Mouse (Mus musculus) T-cell, adult 2 months (primary cell): ENCODE measurements around the gene Plaur.

Source experiments
- DNase-seq: peaks from one replicate; pipeline ENCODE4 v3.0.0; 2022; ENCODE audit warnings: low spot score

Plaur gene

DNA sequence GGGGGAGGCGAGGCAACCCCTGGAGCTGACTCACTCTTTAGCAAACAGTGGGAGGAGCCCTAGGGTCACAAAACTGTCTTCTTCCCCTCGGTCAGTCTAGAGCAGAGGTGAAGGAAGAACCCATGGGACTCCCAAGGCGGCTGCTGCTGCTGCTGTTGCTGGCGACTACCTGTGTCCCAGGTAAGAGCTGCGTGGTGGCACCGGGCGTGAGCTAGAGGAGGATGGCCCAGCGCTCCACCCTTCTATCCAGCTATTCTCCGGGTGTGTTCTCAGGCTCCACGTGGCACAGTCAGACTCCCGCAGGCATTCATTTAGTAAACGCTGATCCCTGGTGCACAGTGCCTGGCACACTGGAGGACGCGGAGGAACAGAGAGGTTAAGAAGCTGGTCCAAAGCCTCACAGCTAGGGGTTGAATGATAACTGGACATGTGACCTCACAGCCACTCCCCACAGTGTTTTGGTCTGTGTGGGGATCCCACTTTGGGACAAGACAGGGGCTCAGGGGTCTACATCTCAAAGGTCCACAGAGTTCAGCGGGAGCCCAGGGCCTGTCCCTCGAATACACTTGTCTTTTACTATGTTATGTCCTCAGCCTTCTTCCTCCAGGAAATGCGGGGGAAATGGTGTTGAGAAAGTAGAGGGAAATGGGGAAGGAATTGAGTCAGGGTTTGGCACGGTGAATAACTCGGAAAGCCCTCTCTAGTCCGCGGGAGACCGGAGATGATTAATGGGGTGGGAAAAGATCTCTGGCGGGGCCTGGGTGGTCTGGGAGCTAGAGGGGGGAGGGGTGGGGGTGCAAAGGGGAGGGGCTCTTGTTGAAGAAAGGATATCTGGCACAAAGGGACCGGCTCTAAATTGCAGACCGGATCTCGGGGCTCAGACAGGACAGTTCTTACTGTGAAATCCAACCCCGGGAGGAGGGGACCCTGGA is at the start of gene Plaur:
Gene Plaur, plus strand, starts transcription at position 97 of the 932 bp plus-strand sequence.
- DNase-seq, result peak; percentile 66

DNA sequence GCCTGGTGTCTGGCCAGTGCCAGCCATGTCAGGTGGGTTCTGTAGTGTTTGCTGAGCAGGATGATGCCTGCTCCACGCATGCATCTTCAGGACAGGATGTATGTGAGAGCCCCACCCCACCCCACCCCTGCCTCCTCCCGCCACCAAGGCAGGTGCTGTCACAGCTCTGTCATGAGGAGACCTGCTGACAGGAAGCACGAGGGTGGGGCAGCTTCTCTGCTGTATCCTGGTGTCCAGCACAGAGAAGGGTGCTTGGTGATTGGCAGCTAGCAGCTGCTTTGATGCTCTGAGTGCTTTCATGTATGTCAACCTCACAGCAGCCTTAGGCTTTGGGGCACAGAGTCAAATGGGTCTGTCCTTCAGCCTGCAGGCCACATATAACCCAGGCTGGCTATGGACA is 48.7 kb upstream of the Plaur start:
- DNase-seq, result peak; percentile 95

- peak; percentile 21 for DNase-seq
Measured at GRCm38 (mm10) chr7:24415261-24415660, 47.0 kb upstream of the Plaur start.

DNA sequence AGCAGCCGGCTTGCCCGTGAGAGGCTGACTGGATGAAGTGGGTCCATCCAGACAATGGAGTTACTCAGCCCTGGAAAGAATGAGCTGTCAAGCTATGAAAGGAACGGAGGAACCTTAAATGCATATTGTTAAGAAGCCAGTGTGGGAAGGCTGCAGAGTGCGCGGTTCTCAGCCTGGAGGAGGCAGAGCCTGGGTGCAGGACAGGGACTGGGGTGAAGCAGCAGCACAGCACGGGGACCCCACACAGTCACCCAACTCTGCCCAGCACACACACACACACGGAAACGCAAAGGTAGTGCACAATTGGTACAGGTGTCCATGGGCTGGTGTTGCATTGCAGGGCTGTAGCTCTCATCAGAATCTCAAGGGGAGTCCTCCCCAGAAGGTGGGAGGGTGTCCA is 42.7 kb upstream of the Plaur start:
- no peak for DNase-seq

DNA sequence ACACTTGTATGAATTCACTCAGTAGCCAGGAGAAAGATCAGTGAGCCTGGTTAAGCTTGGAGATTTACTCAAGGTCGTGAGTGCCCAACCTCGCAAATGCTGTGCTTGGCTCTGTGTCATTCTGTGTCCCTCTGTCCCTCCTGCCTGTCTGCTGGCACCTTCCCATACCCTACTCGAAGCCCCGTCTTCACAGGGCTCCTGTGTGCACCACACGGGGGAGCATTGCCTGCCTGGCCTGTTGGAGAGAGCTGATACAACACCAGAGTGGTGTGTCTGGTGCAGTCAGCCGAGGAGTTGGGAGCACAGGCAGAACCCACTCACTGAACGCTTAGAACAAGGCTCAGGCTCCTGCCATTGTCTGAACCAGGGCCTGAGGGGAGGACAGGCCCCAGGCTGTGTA is 40.6 kb upstream of the Plaur start:
- no peak for DNase-seq

DNA sequence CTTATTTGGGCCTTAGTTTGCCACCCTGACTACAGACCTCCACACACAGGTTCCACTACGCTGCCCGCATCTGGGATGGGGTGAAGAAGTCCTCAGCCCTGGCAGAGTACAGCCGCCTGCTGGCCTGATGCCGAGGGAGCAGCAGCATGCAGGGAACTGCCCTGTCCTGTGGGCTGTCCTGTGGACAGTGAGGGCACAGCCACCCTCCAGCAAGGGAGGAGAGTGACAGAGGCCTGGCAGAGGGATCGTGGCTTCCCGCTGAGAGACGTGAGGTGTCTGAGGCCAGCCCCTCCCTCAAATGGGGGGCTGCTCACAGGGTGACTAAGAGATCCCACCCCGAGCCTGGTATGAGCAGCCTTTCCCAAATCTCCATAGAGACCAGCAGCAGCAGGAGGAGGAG is 40.0 kb upstream of the Plaur start:
- DNase-seq, result no peak

- no peak for DNase-seq
Measured at GRCm38 (mm10) chr7:24423107-24423763, 39.0 kb upstream of the Plaur start.

- DNase-seq, result no peak
Measured at GRCm38 (mm10) chr7:24423956-24424732, 38.1 kb upstream of the Plaur start.

DNA sequence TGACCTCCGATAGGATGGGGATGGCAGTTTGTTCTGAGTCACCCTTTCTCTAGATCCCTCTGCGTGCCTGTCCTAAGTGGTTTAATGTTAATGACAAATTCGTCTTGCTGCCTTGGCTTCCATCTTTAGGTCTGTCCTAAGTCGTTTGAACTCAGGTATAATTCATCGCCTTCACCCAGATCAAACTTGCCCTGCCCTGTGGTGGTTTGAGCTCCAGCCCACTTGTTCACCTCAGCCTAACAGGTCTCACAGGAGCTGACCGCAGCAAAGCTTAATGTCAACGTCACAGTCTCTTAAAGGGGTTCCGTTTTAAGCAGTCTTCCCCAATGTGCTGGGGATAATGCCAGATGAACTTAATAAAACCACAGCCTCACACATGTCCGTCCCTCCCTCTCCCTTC is 36.4 kb upstream of the Plaur start:
- no peak for DNase-seq

DNA sequence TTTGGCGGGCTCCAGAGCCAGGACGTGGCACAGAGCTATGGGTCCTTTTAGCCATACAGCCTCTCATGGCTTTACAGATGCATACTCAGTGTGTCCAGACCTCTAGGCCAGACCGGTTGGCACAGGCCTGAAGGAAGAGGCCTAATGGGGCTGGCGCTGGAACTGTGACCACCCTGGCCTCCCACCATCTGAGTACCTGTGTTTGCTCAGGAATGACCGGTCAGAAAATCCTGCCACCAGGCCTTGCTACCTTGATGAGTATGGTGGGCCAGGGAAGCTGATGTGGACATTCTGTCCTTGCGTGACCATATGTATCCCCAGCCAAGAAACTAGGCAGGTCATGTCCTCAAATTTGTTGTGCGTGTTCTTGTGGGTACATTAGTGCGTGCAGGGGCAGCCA is 35.1 kb upstream of the Plaur start:
- DNase-seq, result no peak

GRCm38 (mm10) chr7:24428725-24429124 is 33.6 kb upstream of the Plaur start:
- no peak for DNase-seq

DNA sequence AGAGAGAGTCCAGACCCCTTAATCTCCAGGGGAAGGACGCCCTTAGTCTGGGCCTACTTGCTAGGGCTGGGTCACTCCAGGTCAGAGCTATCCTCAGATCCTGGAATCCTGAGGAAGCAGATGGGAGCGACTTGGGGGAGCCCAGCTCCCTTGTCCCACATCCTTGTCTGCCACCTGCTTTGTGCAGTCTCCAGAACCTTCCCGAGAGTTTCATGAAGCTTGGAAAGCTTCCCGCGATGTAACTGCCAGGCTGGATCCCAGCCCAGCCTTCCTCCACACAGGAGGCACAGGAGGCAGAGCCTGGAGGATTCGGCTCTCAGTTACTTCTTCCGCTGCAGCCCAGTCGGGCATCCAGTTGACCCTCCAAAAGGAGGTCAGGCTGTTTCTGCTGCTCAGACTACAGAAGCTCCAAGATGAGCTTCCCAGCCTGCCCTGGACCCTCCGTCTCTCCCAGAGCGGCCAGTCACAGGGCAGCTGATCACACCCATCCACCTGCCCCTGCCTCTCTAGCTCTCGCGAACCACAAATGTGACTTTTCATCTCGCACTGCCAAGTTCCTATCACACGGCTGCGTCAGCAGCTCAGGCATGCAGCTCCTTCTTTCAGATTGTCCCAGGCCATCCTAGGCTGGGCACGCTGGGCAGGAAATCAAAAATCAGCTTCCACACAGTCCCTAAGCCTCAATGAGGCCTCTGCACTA is 32.7 kb upstream of the Plaur start:
- DNase-seq, result no peak

DNA sequence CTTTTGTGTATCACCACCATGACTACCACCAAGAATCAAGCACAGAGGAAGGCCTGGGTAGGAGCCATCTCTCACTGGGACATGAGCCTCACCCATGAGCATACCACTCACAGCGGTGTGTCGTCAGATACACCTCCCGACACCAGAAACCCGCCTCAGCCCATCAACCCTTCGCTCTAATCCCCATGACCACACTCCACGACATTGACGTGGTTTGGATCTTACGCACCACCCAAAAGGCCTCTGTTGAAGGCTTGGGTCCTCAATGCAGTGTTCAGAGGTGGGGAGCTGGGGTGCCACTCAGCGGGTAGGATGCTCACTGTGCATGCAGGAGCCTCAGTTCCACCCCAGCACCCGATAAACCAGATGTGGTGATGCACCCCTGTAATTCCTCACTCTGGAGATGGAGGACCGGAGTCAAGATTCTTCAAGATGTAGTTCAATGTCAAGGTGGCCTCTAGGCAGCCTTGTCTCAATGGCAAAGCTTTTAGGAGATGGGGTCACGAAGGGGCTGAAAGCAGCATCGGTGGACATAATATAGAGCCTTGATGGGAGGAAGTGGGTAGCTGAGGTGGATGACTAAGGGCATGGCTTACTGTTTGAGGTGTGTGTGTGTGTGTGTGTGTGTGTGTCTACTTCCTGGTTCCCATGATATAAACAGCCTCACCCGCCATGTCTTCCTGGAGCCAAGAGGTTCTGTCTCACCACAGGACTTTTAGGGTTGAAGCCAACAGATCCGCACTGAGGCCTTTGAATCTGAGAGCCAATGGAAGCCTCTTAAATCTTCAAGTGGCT is 31.5 kb upstream of the Plaur start:
- DNase-seq, result peak; percentile 85

DNA sequence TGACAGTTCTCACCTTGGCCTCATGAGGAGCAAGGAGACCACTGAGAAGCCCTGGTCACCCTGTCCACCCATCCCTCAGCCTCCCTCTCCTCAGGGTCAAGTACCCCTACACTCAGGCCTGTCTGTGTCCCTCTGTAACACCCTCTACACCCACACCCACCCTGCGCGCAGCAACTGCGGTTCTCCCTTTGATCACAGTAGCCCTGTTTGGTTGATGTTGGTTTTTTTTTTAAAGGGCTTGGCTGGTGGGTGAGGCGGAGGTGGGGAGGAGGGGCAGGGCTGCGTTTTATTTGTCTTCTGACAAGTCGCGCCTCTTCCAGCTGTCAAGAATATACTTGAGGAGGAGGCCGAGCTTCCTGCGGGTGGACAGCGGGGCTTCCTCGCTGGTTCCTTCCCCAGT is 30.6 kb upstream of the Plaur start:
- peak; percentile 82 for DNase-seq

GRCm38 (mm10) chr7:24435305-24435704 is 27.0 kb upstream of the Plaur start:
- no peak for DNase-seq

DNA sequence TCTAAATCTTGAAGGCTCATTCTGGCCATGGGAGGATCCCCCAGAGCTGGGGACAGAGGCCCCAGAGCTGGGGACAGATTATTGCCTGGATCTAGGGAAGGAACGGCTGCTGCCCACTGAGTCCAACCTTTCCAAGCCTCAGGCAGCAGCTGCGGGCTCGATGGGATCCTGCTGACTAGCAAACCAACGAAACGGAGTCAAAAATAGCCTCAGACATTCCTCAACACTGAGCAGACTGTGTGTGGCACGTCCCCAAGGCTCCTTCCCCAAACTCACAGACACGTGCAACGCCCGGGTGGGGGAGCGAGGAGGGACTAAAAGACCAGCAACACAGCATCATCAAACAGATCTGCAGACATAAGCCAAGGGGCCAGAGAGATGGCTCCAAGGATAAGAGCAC is 24.3 kb upstream of the Plaur start:
- DNase-seq, result no peak

DNA sequence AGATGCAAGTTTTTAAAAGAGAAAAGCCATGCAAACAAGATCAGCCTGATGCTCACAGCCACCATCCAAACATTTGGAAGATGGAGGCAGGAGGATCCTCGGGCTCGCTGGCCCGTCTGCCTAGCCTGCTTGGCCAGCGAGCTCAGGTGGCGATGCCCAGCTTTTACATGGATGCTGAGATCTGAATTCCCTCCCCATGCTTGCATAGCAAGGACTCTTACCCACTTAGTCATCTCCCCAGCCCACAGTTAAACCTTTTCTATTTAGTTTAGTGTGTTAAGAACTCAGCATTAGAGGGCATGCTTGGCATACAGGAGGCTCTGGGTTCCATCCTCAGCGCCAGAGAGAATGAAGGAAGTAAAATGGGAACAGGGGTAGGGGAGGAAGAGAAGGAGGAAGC is 23.1 kb upstream of the Plaur start:
- no peak for DNase-seq

DNA sequence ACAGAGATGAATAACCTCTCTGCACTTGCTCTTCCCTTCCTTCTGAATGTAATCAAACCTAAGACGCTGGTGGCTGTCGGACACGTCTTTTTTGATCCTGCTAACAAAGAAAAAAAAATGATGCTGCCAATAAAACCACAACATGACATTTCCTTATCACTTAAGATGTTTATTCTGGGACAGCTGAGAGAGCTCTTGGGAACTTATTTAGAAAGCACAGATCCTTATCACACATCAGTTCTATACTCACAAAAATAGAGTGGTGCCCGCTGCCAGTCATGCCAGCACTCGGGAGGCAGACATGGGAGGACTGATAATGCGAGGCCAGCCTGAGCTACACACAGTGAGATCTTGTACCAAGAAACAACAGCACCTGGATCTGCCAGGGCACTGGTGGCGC is 22.4 kb upstream of the Plaur start:
- no peak for DNase-seq

DNA sequence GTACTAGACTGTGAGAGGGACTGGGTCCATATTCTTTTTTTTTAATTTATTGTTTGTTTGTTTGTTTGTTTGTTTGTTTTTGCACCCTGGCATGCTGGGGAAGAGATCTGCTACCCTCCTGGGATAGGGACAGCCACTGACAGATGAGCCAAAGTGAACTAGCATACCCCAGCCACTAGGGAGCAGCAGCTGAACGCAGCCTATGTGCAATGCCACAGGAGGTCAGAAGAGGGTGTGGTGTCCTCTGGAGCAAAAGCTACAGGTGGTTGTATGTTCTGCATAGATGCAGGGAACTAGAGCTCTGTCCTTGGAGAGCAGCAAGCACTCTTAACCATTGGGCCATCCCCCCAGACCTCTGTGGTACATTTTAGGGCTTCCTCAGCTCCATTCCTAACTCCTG is 20.5 kb upstream of the Plaur start:
- DNase-seq, result peak; percentile 89

DNA sequence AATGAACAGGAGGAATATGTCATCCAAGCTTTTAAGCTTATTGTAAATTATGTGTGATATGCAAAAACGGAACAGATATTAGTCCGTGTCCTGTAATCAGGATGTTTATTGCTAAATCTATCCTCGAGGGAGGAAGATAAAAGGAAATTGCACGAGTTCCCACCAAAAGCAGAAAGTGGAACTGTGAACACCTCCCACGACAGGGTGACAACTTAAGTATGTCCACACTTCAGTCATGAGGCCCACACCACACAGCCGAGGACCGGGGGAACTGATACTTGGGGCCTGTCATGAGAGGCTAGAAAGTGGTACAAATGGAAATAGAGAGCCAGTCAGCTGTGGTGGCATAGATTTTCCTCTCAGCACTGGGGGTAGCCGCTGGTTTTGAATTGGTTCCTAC is 20.0 kb upstream of the Plaur start:
- no peak for DNase-seq

GRCm38 (mm10) chr7:24445266-24445926 is 16.9 kb upstream of the Plaur start:
- DNase-seq, result peak; percentile 76
